Mouse (Mus musculus): ENCODE data around the gene Col6a5.

Gene Col6a5

GRCm38 (mm10) chr9:105827076-105827647 lies 133.3 kb downstream of the Col6a5 start:
- DNase-seq (ENCODE audit: low read depth, low spot score): no peak

GRCm38 (mm10) chr9:105820711-105821110 lies 139.7 kb downstream of the Col6a5 start:
- no peak for DNase-seq (ENCODE audit: low read depth, low spot score)

- no peak for DNase-seq (ENCODE audit: low read depth, low spot score)
These were observed 141.2 kb downstream of the Col6a5 start for GRCm38 (mm10) chr9:105819155-105819709.

DNA sequence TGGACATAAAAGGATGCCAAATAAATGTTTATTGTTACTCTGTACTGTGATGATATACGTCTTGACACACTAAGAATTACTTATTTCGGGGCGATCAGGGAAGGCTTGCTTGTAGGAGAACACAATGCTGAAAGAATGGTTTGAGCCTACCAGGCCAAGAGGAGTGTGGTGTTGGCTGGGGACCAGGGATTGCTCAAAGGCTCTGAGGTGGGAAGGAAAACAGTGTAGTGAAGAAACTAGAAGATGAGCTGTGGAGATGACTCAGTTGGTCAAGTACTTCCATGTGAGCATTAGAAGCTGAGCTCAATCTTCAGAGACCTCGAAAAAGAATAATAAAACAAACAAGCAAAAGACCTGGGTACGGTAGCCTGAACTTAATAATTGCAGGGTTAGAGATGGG lies 146.0 kb downstream of the Col6a5 start:
- no peak for DNase-seq (ENCODE audit: low read depth, low spot score)

GRCm38 (mm10) chr9:105811458-105811857 lies 149.0 kb downstream of the Col6a5 start:
- no peak for DNase-seq (ENCODE audit: low read depth, low spot score)

GRCm38 (mm10) chr9:105808920-105809505 lies 151.4 kb downstream of the Col6a5 start:
- DNase-seq (ENCODE audit: low read depth, low spot score): no peak
